Comparison of ENCODE assay signal across 7 mouse cellular contexts in genomic region chr2:4559883-4560247, GRCm38 (mm10).
DNase-seq lines count a peak whose midpoint lies in the region; ATAC-seq and TF ChIP-seq lines count a peak whose summit lies in the region.

No protein-coding gene starts in this region.

- H3K4me1 ChIP-seq in embryonic facial prominence, embryonic 15.5 days, result peaks cover 86% of the 10 kb centered on the region
- peaks cover 92% of the 10 kb centered on the region for H3K4me1 ChIP-seq in limb, embryonic 13.5 days
- H3K4me1 ChIP-seq in olfactory bulb, adult 2 months (ENCODE audit: control insufficient read depth, insufficient read depth, low read length), result peaks cover 26% of the 10 kb centered on the region

- WGBS in embryonic facial prominence, embryonic 15.5 days, result 2% methylated on average over 8 of the region's 8 CpGs
- WGBS in limb, embryonic 13.5 days, result 1% methylated on average over 8 of the region's 8 CpGs
- WGBS in olfactory bulb, adult 2 months, result 6% methylated on average over 8 of the region's 8 CpGs

- peak overlapping the region; percentile 45 for H3K9ac ChIP-seq in embryonic facial prominence, embryonic 15.5 days
- peak overlapping the region; percentile 70 for H3K9ac ChIP-seq in limb, embryonic 13.5 days

- no peaks in the 10 kb centered on the region for H3K9me3 ChIP-seq in embryonic facial prominence, embryonic 15.5 days (replicated peaks)
- no peaks in the 10 kb centered on the region for H3K9me3 ChIP-seq in limb, embryonic 13.5 days

- no peak for TF ChIP-seq CTCF in olfactory bulb, adult 2 months (IDR thresholded peaks at IDR 0.05; ENCODE audit: insufficient read depth, low read depth, low read length)

- no peaks in the 10 kb centered on the region for H3K27me3 ChIP-seq in embryonic facial prominence, embryonic 15.5 days
- H3K27me3 ChIP-seq in limb, embryonic 13.5 days, result no peaks in the 10 kb centered on the region

- peak; percentile 18 to 39 for DNase-seq in spleen, postnatal 36 days (ENCODE audit: low spot score in 2 of 2)
- no peak for DNase-seq in spleen, postnatal 4 days (ENCODE audit: low spot score in 2 of 2)
- no peak for DNase-seq in cerebellum, adult 9-11 months
- no peak for DNase-seq in cerebellum, postnatal 10 days

- peak overlapping the region; percentile 53 for H3K4me3 ChIP-seq in embryonic facial prominence, embryonic 15.5 days (replicated peaks)
- peak overlapping the region; percentile 51 for H3K4me3 ChIP-seq in limb, embryonic 13.5 days
- peak overlapping the region; percentile 50 for H3K4me3 ChIP-seq in olfactory bulb, adult 2 months (ENCODE audit: insufficient read depth, low read depth, low read length)

- TF ChIP-seq POLR2A in olfactory bulb, adult 2 months (IDR thresholded peaks at IDR 0.05; ENCODE audit: insufficient read depth, low read depth, low read length), result no peak; the same call in 1 of the 2 replicates

- ATAC-seq in embryonic facial prominence, embryonic 15.5 days (ENCODE audit: insufficient number of reproducible peaks, low FRiP score, low TSS enrichment, low read depth), result no peak
- peak; percentile 15; the same call in 1 of the 2 replicates for ATAC-seq in limb, embryonic 13.5 days (ENCODE audit: low FRiP score, low read depth)

- peak overlapping the region; percentile 65 for H3K4me2 ChIP-seq in embryonic facial prominence, embryonic 15.5 days (replicated peaks)
- H3K4me2 ChIP-seq in limb, embryonic 13.5 days (replicated peaks), result peak overlapping the region; percentile 78

- peak overlapping the region; percentile 97 for H3K27ac ChIP-seq in embryonic facial prominence, embryonic 15.5 days (replicated peaks)
- H3K27ac ChIP-seq in limb, embryonic 13.5 days, result peak overlapping the region; percentile 95
- peak overlapping the region; percentile 77 for H3K27ac ChIP-seq in olfactory bulb, adult 2 months (ENCODE audit: insufficient read depth, low read depth, low read length)

- H3K36me3 ChIP-seq in embryonic facial prominence, embryonic 15.5 days, result 0 out of 2 replicates have a peak, but pooled peaks cover 2% of the 10 kb centered on the region
- H3K36me3 ChIP-seq in limb, embryonic 13.5 days, result peaks cover 11% of the 10 kb centered on the region; the same call in 1 of the 2 replicates

Comparison
In these comparisons a context has a peak if more than half of its experiments do, and no peak if none do; other contexts are left out.
1. DNase-seq: peak in spleen, postnatal 36 days (2 of 2); none in spleen, postnatal 4 days (0 of 2), cerebellum, adult 9-11 months (single experiment) and cerebellum, postnatal 10 days (0 of 2).
2. Peak in every context shown above with its lines, with median percentiles within 50 percentile points of each other: H3K27ac ChIP-seq and H3K4me3 ChIP-seq.